Mouse (Mus musculus) limb, embryonic 13.5 days (tissue): ENCODE data around the gene Tgfb1i1. TPM values are rescaled to one million over a fixed set of nuclear protein-coding genes. Genes with fewer than 3 reads are reported as not detected.

Experiments
- ATAC-seq: fragments of 200-750 bp; cut with Nextera tagmentation; 2 replicates; pipeline ENCODE4 v1.8.0; 2017; ENCODE audit warnings: low read depth, moderate number of reproducible peaks, moderate TSS enrichment; ENCODE audit not compliant: low FRiP score
- H3K27ac ChIP-seq: fragments of 300-500 bp; sonication (generic); 2 replicates; pipeline ENCODE4 v1.5.1; 2015; ENCODE audit warnings: inconsistent platforms, mild to moderate bottlenecking, moderate library complexity
- H3K27me3 ChIP-seq: fragments of 300-500 bp; sonication (generic); 2 replicates; pipeline ENCODE4 v1.6.1; 2015; ENCODE audit warnings: mild to moderate bottlenecking, inconsistent platforms
- H3K36me3 ChIP-seq: fragments of 300-500 bp; sonication (generic); 2 replicates; pipeline ENCODE4 v1.6.1; 2015; ENCODE audit warnings: inconsistent platforms, mild to moderate bottlenecking, moderate library complexity
- H3K4me1 ChIP-seq: fragments of 300-500 bp; sonication (generic); 2 replicates; pipeline ENCODE4 v1.6.1; 2015; ENCODE audit warnings: inconsistent platforms
- H3K4me2 ChIP-seq: fragments of 300-500 bp; sonication (generic); replicated peaks from 2 replicates; pipeline ENCODE4 v1.6.1; 2015; ENCODE audit warnings: inconsistent platforms, mild to moderate bottlenecking, moderate library complexity
- H3K4me3 ChIP-seq: fragments of 300-500 bp; sonication (generic); 2 replicates; pipeline ENCODE4 v1.5.1; 2015; ENCODE audit warnings: moderate library complexity, mild to moderate bottlenecking, inconsistent platforms
- H3K9ac ChIP-seq: fragments of 300-500 bp; sonication (generic); 2 replicates; pipeline ENCODE4 v1.6.1; 2015; ENCODE audit warnings: mild to moderate bottlenecking, inconsistent platforms
- H3K9me3 ChIP-seq: fragments of 300-500 bp; sonication (generic); 2 replicates; pipeline ENCODE4 v1.6.1; 2016; ENCODE audit warnings: inconsistent platforms
- WGBS: fragments of 180-500 bp; shearing (Covaris S2); methylation state at CpG from one replicate; pipeline ENCODE4 v1.1.7; 2015; 5-methylcytosine and 5-hydroxymethylcytosine counted together
- polyA plus RNA-seq: library from polyadenylated mRNA; unstranded; fragments of >200 nt; fragmentation: Nextera tagmentation; extraction: Ambion mirVana; gene quantifications from 2 replicates; pipeline ENCODE4 v1.2.1, GENCODE M21; 2015

Gene Tgfb1i1
- polyA plus RNA-seq, 1 experiment from 2014 or later: 49.1 TPM

GRCm38 (mm10) chr7:128248081-128249042, 1.8 kb downstream of the Tgfb1i1 start:
- ATAC-seq: no peak
- Histone ChIP-seq H3K4me1 (peaks cover 43% of the 10 kb centered on the region), H3K36me3 (peaks cover 34% of the 10 kb centered on the region), H3K9ac (peak overlapping the region; percentile 39), H3K9me3 (no peaks in the 10 kb centered on the region), H3K4me3 (peak overlapping the region; percentile 59), H3K27me3 (no peaks in the 10 kb centered on the region), H3K4me2 (peak overlapping the region; percentile 74), H3K27ac (no peak overlapping the region)
- WGBS: 87% methylated on average over 10 of the region's 10 CpGs

- Histone ChIP-seq H3K27me3 (no peaks in the 10 kb centered on the region), H3K4me2 (no peak overlapping the region), H3K9ac (no peak overlapping the region), H3K4me1 (peaks cover 43% of the 10 kb centered on the region), H3K4me3 (no peak overlapping the region), H3K9me3 (no peaks in the 10 kb centered on the region), H3K27ac (no peak overlapping the region), H3K36me3 (peaks cover 28% of the 10 kb centered on the region)
- WGBS: 89% methylated on average over 5 of the region's 5 CpGs
- no peak for ATAC-seq
Observed at GRCm38 (mm10) chr7:128249998-128250397, 3.4 kb downstream of the Tgfb1i1 start.

- H3K27me3 ChIP-seq: no peaks in the 10 kb centered on the region
- H3K4me1 ChIP-seq: peaks cover 29% of the 10 kb centered on the region
- peak overlapping the region; percentile 45; the same call in 1 of the 2 replicates for H3K9ac ChIP-seq
- H3K9me3 ChIP-seq: no peaks in the 10 kb centered on the region
- H3K36me3 ChIP-seq: peaks cover 23% of the 10 kb centered on the region
- H3K4me3 ChIP-seq: peak overlapping the region; percentile 31
- WGBS: 35% methylated on average over 12 of the region's 12 CpGs
- ATAC-seq: no peak
- H3K4me2 ChIP-seq: peak overlapping the region; percentile 59
- H3K27ac ChIP-seq: no peak overlapping the region
Observed at GRCm38 (mm10) chr7:128251946-128252345, 5.3 kb downstream of the Tgfb1i1 start.

GRCm38 (mm10) chr7:128252609-128253008, 6.0 kb downstream of the Tgfb1i1 start:
- peak overlapping the region; percentile 36; the same call in 1 of the 2 replicates for H3K9ac ChIP-seq
- H3K9me3 ChIP-seq: no peaks in the 10 kb centered on the region
- peak overlapping the region; percentile 31 for H3K4me3 ChIP-seq
- WGBS: 6% methylated on average over 24 of the region's 24 CpGs
- H3K27me3 ChIP-seq: no peaks in the 10 kb centered on the region
- H3K27ac ChIP-seq: no peak overlapping the region; the same call in 1 of the 2 replicates
- H3K4me2 ChIP-seq: peak overlapping the region; percentile 59
- peak; percentile 72 for ATAC-seq
- H3K4me1 ChIP-seq: peaks cover 32% of the 10 kb centered on the region
- peaks cover 23% of the 10 kb centered on the region for H3K36me3 ChIP-seq

- peaks cover 21% of the 10 kb centered on the region for H3K4me1 ChIP-seq
- H3K27me3 ChIP-seq: no peaks in the 10 kb centered on the region; the same call in 1 of the 2 replicates
- H3K4me2 ChIP-seq: no peak overlapping the region
- ATAC-seq: no peak
- no peak overlapping the region for H3K9ac ChIP-seq
- H3K27ac ChIP-seq: no peak overlapping the region
- WGBS: 70% methylated on average over 2 of the region's 2 CpGs
- no peak overlapping the region for H3K4me3 ChIP-seq
- H3K36me3 ChIP-seq: peaks cover 16% of the 10 kb centered on the region
- no peaks in the 10 kb centered on the region for H3K9me3 ChIP-seq
Observed at GRCm38 (mm10) chr7:128254978-128255377, 8.4 kb downstream of the Tgfb1i1 start.

GRCm38 (mm10) chr7:128255757-128256156, 9.1 kb downstream of the Tgfb1i1 start:
- ATAC-seq: no peak
- WGBS: 90% methylated on average over 5 of the region's 5 CpGs
- H3K4me3 ChIP-seq: no peak overlapping the region
- H3K9ac ChIP-seq: no peak overlapping the region
- no peaks in the 10 kb centered on the region; the same call in 1 of the 2 replicates for H3K27me3 ChIP-seq
- H3K9me3 ChIP-seq: no peaks in the 10 kb centered on the region
- no peak overlapping the region for H3K27ac ChIP-seq
- peaks cover 21% of the 10 kb centered on the region for H3K4me1 ChIP-seq
- H3K4me2 ChIP-seq: no peak overlapping the region
- H3K36me3 ChIP-seq: peaks cover 9% of the 10 kb centered on the region; the same call in 1 of the 2 replicates

GRCm38 (mm10) chr7:128256783-128257334, 10.2 kb downstream of the Tgfb1i1 start:
- Histone ChIP-seq H3K9ac (no peak overlapping the region), H3K9me3 (no peaks in the 10 kb centered on the region), H3K27me3 (no peaks in the 10 kb centered on the region; the same call in 1 of the 2 replicates), H3K4me3 (no peak overlapping the region), H3K4me2 (no peak overlapping the region), H3K36me3 (peaks cover 9% of the 10 kb centered on the region; the same call in 1 of the 2 replicates), H3K4me1 (peaks cover 17% of the 10 kb centered on the region), H3K27ac (no peak overlapping the region)
- no peak for ATAC-seq
- 64% methylated on average over 5 of the region's 5 CpGs for WGBS

- no peak for ATAC-seq
- H3K27me3 ChIP-seq: no peaks in the 10 kb centered on the region
- H3K27ac ChIP-seq: no peak within 1 kb of the TSS
- H3K36me3 ChIP-seq: peaks cover 3% of the 10 kb centered on the region; the same call in 1 of the 2 replicates
- no peak within 1 kb of the TSS for H3K4me3 ChIP-seq
- H3K9ac ChIP-seq: no peak within 1 kb of the TSS
- H3K9me3 ChIP-seq: no peaks in the 10 kb centered on the region
- no peaks in the 10 kb centered on the region for H3K4me1 ChIP-seq
- H3K4me2 ChIP-seq: no peak within 1 kb of the TSS
- 81% methylated on average over 6 of the region's 6 CpGs for WGBS
Observed at GRCm38 (mm10) chr7:128265411-128265810, 18.8 kb downstream of the Tgfb1i1 start, which contains the start of gene Slc5a2. Slc5a2 (plus strand) TSS chr7:128265657.

- no peak for ATAC-seq
- whole genome bisulfite sequencing: 74% methylated on average over 5 of the region's 5 CpGs
- no peak overlapping the region for H3K27ac ChIP-seq
Observed at GRCm38 (mm10) chr7:128266056-128266455, 19.4 kb downstream of the Tgfb1i1 start.

GRCm38 (mm10) chr7:128267391-128267790, 20.8 kb downstream of the Tgfb1i1 start:
- no peak overlapping the region for H3K9ac ChIP-seq
- no peak overlapping the region for H3K4me2 ChIP-seq
- no peak overlapping the region for H3K4me3 ChIP-seq
- H3K36me3 ChIP-seq: peaks cover 22% of the 10 kb centered on the region
- H3K27me3 ChIP-seq: no peaks in the 10 kb centered on the region
- no peaks in the 10 kb centered on the region for H3K4me1 ChIP-seq
- H3K9me3 ChIP-seq: no peaks in the 10 kb centered on the region
- WGBS: 61% methylated on average over 13 of the region's 13 CpGs
- ATAC-seq: no peak
- no peak overlapping the region for H3K27ac ChIP-seq

More at GRCm38 (mm10) chr7:128266056-128266455, 19.4 kb downstream of the Tgfb1i1 start:
- H3K4me1 ChIP-seq: no peaks in the 10 kb centered on the region
- H3K36me3 ChIP-seq: peaks cover 9% of the 10 kb centered on the region
- no peaks in the 10 kb centered on the region for H3K9me3 ChIP-seq
- H3K9ac ChIP-seq: no peak overlapping the region
- H3K4me2 ChIP-seq: no peak overlapping the region
- no peaks in the 10 kb centered on the region for H3K27me3 ChIP-seq
- H3K4me3 ChIP-seq: no peak overlapping the region

GRCm38 (mm10) chr7:128267813-128268212, 21.2 kb downstream of the Tgfb1i1 start:
- Histone ChIP-seq H3K36me3 (peaks cover 26% of the 10 kb centered on the region), H3K4me1 (no peaks in the 10 kb centered on the region), H3K27me3 (no peaks in the 10 kb centered on the region), H3K4me2 (no peak overlapping the region), H3K9ac (no peak overlapping the region), H3K27ac (no peak overlapping the region), H3K9me3 (no peaks in the 10 kb centered on the region), H3K4me3 (no peak overlapping the region)
- 68% methylated on average over 7 of the region's 7 CpGs for WGBS
- no peak for ATAC-seq

GRCm38 (mm10) chr7:128270431-128270850, 23.8 kb downstream of the Tgfb1i1 start:
- WGBS: 52% methylated on average over 13 of the region's 13 CpGs

More at GRCm38 (mm10) chr7:128270431-128270850, 23.8 kb downstream of the Tgfb1i1 start:
- Histone ChIP-seq H3K27ac (no peak overlapping the region), H3K4me3 (no peak overlapping the region), H3K9me3 (no peaks in the 10 kb centered on the region), H3K36me3 (peaks cover 53% of the 10 kb centered on the region), H3K4me1 (no peaks in the 10 kb centered on the region), H3K4me2 (no peak overlapping the region), H3K27me3 (no peaks in the 10 kb centered on the region), H3K9ac (no peak overlapping the region)
- ATAC-seq: no peak
